Mouse (Mus musculus) C2C12 (cell line): ENCODE measurements at regions not wholly inside any gene's neighbourhood (a gene's known extent, or its start where the extent isn't known, plus 50 kb on each side); places are given as distances from the start of the nearest gene placed in this dataset.

Source experiments
- CEBPB ChIP-seq: IDR thresholded peaks from one replicate; pipeline ENCODE4 v1.6.1; 2011; ENCODE audit warnings: low read depth, mild to moderate bottlenecking, control low read depth, moderate library complexity
- CTCF ChIP-seq: IDR thresholded peaks from one replicate; pipeline ENCODE4 v1.5.1; 2011; ENCODE audit not compliant: control insufficient read depth, insufficient read depth, insufficient read length
- MAX ChIP-seq: IDR thresholded peaks from one replicate; pipeline ENCODE4 v1.6.1; 2011; ENCODE audit warnings: mild to moderate bottlenecking, control low read depth
- MYOG ChIP-seq: IDR thresholded peaks from one replicate; pipeline ENCODE4 v1.6.1; 2011; ENCODE audit not compliant: control insufficient read depth, insufficient read length; ENCODE audit errors: extremely low read depth
- USF1 ChIP-seq: IDR thresholded peaks from one replicate; pipeline ENCODE4 v1.6.1; 2011; ENCODE audit warnings: low read depth, mild to moderate bottlenecking, control low read depth, moderate library complexity

DNA sequence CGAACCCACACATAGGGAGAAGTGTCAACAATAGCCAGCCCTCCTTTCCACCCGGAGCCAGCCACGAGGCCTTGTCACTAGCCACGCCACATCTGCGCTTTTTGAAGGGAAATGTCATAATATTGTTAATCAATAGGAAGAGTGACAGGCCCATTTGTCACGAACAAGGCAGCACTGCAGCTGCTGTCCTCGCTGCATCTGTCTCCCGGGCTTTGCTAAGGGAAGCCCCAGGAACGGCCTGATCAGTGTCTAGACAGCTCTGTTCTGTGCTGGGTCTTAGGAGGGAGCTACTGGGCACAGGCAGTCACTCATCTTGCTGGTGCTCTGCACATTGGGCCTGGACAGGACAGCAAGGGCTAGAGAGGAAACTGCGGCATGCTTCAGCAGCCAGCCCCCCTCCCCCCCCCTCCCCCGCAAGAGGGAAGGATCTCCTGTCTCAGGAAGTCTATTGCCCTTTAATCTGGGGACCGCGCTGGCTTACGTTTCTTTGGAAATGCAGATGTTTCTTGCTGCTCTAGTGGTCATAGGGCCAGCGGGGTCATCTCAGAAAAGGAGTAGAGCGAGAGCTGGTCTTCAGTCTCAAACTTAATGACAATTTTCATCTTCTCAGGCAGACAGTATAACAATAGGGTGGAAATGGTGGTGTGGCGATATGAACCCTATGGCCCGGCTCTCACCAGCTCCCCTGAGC, 169.1 kb upstream of the Npvf start:
- no peak for TF ChIP-seq CTCF
- no peak for TF ChIP-seq MYOG
- TF ChIP-seq MAX: no peak
- TF ChIP-seq USF1: no peak
- no peak for TF ChIP-seq CEBPB
